Mouse (Mus musculus): ENCODE measurements around the gene Nsf.

- no peak for TF ChIP-seq ZC3H11A (IDR thresholded peaks at IDR 0.05; ENCODE audit: borderline replicate concordance, low read depth, low read length)
- TF ChIP-seq CHD2 (IDR thresholded peaks at IDR 0.05; ENCODE audit: low read depth, low read length): no peak
- TF ChIP-seq ZNF384 (IDR thresholded peaks at IDR 0.05; ENCODE audit: low read depth, low read length): no peak
Measured at GRCm38 (mm10) chr11:103953896-103954292, at the start of gene Nsf.
